Mouse (Mus musculus): ENCODE measurements around the gene Gdf15. TPM values are rescaled to one million over a fixed set of nuclear protein-coding genes. Genes with fewer than 3 reads are reported as not detected.

Gdf15 gene
- polyA plus RNA-seq, 1 experiment from 2014 or later: 1.4 TPM

DNA sequence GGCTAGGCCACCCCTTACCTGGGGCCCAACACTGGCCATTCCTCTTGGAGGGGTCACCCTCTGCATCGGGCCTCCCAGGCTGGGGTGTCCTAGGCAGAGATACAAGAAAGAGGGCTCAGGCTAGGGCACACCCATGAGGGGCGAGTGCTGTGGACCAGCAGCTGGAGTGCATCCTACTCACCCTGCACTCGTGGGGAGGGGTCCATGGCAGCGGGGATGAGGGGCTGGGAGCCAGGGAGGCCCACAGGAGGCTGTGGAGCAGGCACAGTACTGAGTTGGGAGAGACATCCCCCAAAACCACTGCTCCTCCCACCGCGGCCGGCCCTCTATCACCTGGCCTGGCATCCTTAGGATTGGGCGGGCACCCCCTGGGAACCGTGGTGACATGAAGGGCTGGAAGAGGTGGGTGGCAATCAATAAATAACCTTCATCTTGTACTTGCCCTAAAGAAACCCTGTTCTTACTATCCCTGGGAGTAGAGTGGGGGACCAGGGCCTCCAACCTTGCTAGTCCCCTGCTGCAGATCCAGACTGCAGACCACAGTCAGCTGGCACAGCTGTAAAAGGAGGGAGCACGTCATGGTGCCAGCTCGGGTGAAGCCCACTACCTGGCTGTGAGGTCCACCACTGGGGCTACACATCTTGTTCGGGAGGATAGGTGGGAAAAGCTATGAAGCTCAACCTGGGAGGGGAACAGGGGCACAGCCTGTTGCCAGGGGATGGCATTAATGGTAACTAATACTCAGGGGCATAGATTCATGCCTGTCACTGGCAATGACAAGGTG, 32.6 kb downstream of the Gdf15 start:
- Histone ChIP-seq H3K4me3 (replicated peaks) (no peak overlapping the region), H3K36me3 (peaks cover 18% of the 10 kb centered on the region), H3K4me1 (peaks cover 55% of the 10 kb centered on the region), H3K9ac (no peak overlapping the region), H3K9me3 (no peaks in the 10 kb centered on the region), H3K27me3 (replicated peaks) (no peaks in the 10 kb centered on the region), H3K27ac (no peak overlapping the region), H3K4me2 (no peak overlapping the region)
- ATAC-seq (ENCODE audit: insufficient read depth, low FRiP score, low read depth): no peak
- 76% methylated on average over 12 of the region's 12 CpGs for whole genome bisulfite sequencing

DNA sequence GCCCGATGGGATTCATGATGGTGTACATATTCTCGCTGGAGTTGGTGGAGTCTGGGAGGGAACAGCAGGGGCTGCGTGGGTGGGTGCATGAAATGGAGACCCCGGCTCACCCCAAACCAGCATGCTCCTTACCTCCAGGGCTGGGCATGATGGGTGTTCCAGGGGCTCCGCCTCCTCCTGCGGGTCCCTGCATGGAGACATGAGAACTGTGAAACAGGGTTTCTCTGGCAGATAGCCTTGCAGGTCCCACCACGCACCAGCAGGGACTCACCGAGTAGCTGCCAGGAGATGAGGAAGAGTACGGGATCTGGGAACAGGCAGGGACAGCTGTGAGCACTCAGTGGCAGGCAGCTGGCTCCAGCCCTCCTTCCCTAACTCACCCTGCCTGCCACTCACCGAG, 33.5 kb downstream of the Gdf15 start:
- no peak for ATAC-seq (ENCODE audit: insufficient read depth, low FRiP score, low read depth)
- peaks cover 58% of the 10 kb centered on the region for H3K4me1 ChIP-seq

DNA sequence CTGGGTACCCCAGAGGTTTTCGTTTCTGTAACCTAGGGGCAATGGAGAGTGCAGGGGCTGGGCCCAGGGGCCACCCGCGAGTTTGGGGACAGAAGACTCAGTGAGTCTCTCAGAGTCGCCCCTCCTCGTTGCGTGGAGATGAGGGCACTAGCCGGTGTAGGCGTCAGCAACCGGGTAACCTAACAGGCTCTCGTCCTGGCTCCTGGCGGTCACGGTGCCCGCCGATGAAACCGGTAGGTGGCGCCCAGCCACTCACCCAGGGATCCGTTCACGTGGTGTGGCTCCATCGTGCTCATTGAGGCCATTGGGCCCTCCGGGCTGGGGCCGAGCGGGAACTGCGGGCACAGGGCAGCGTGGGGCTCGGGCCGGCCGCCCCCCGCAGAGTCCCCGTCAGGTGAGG, 34.0 kb downstream of the Gdf15 start:
- Histone ChIP-seq H3K27me3 (replicated peaks) (no peaks in the 10 kb centered on the region), H3K4me1 (peaks cover 62% of the 10 kb centered on the region)
- WGBS: 11% methylated on average over 29 of the region's 29 CpGs

More for the DNA sequence above, 33.5 kb downstream of the Gdf15 start:
- H3K9ac ChIP-seq: no peak overlapping the region
- H3K27ac ChIP-seq: 0 out of 2 replicates have a peak overlapping the region, but pooled peaks have one; percentile 22
- H3K9me3 ChIP-seq: no peaks in the 10 kb centered on the region
- peaks cover 18% of the 10 kb centered on the region for H3K36me3 ChIP-seq
- H3K27me3 ChIP-seq (replicated peaks): no peaks in the 10 kb centered on the region
- peak overlapping the region; percentile 46 for H3K4me3 ChIP-seq (replicated peaks)
- peak overlapping the region; percentile 78 for H3K4me2 ChIP-seq
- WGBS: 24% methylated on average over 10 of the region's 10 CpGs

GRCm38 (mm10) chr8:70597417-70598272, 34.6 kb downstream of the Gdf15 start:
- H3K27me3 ChIP-seq (replicated peaks): no peaks in the 10 kb centered on the region
- WGBS: 20% methylated on average over 68 of the region's 68 CpGs
- H3K36me3 ChIP-seq: peaks cover 16% of the 10 kb centered on the region
- H3K9me3 ChIP-seq: no peaks in the 10 kb centered on the region
- H3K4me1 ChIP-seq: peaks cover 68% of the 10 kb centered on the region
- no peak overlapping the region for H3K27ac ChIP-seq
- H3K9ac ChIP-seq: peak overlapping the region; percentile 6; the same call in 1 of the 2 replicates
- peak overlapping the region; percentile 46 for H3K4me3 ChIP-seq (replicated peaks)
- ATAC-seq (ENCODE audit: insufficient read depth, low FRiP score, low read depth): no peak
- H3K4me2 ChIP-seq: peak overlapping the region; percentile 78

More for the DNA sequence above, 34.0 kb downstream of the Gdf15 start:
- H3K27ac ChIP-seq: 0 out of 2 replicates have a peak overlapping the region, but pooled peaks have one; percentile 9
- H3K9me3 ChIP-seq: no peaks in the 10 kb centered on the region
- peak overlapping the region; percentile 78 for H3K4me2 ChIP-seq
- peak overlapping the region; percentile 46 for H3K4me3 ChIP-seq (replicated peaks)
- peak overlapping the region; percentile 6; the same call in 1 of the 2 replicates for H3K9ac ChIP-seq
- ATAC-seq (ENCODE audit: insufficient read depth, low FRiP score, low read depth): 0 out of 2 replicates have a peak, but pooled peaks have one; percentile 8
- peaks cover 18% of the 10 kb centered on the region for H3K36me3 ChIP-seq

- H3K4me3 ChIP-seq (replicated peaks): no peak overlapping the region
- ATAC-seq (ENCODE audit: insufficient read depth, low FRiP score, low read depth): no peak
- H3K27me3 ChIP-seq (replicated peaks): no peaks in the 10 kb centered on the region
- H3K36me3 ChIP-seq: peaks cover 10% of the 10 kb centered on the region
- peaks cover 68% of the 10 kb centered on the region for H3K4me1 ChIP-seq
- H3K4me2 ChIP-seq: peak overlapping the region; percentile 78
- no peak overlapping the region for H3K9ac ChIP-seq
- H3K9me3 ChIP-seq: no peaks in the 10 kb centered on the region
- 84% methylated on average over 17 of the region's 17 CpGs for WGBS
- H3K27ac ChIP-seq: no peak overlapping the region
Observed at GRCm38 (mm10) chr8:70596775-70597416, 35.4 kb downstream of the Gdf15 start.

- no peak for ATAC-seq (ENCODE audit: insufficient read depth, low FRiP score, low read depth)
- WGBS: 95% methylated on average over 18 of the region's 18 CpGs
- Histone ChIP-seq H3K4me1 (peaks cover 65% of the 10 kb centered on the region), H3K4me3 (replicated peaks) (no peak overlapping the region), H3K27me3 (replicated peaks) (no peaks in the 10 kb centered on the region), H3K36me3 (peaks cover 14% of the 10 kb centered on the region), H3K9ac (no peak overlapping the region), H3K27ac (no peak overlapping the region), H3K4me2 (no peak overlapping the region), H3K9me3 (no peaks in the 10 kb centered on the region)
Observed at GRCm38 (mm10) chr8:70596216-70596615, 36.0 kb downstream of the Gdf15 start.

DNA sequence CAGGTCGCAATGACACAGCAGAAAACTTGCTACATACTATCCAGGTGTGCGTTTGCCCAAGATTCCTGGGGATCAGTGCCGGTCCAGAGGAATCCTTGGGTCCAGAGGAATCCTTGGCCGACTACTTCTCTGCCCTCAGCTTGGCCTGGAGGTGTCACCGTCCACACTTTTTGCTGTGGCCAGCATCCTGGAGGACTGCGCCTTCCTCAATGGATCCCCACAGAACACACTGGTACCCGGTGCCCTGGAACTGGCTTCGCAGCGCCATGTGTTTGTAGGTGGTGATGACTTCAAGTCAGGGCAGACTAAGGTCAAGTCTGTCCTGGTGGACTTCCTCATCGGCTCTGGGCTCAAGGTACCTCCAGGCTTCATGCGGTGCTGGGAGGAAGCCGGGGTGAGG, 36.4 kb downstream of the Gdf15 start:
- Histone ChIP-seq H3K4me2 (peak overlapping the region; percentile 99; the same call in 1 of the 2 replicates), H3K4me1 (peaks cover 61% of the 10 kb centered on the region), H3K9me3 (no peaks in the 10 kb centered on the region), H3K9ac (no peak overlapping the region), H3K27me3 (replicated peaks) (no peaks in the 10 kb centered on the region), H3K36me3 (peaks cover 14% of the 10 kb centered on the region), H3K4me3 (replicated peaks) (no peak overlapping the region), H3K27ac (no peak overlapping the region)
- ATAC-seq (ENCODE audit: insufficient read depth, low FRiP score, low read depth): no peak
- WGBS: 92% methylated on average over 12 of the region's 12 CpGs

- 0 out of 2 replicates have a peak, but pooled peaks have one; percentile 0 for ATAC-seq (ENCODE audit: insufficient read depth, low FRiP score, low read depth)
- Histone ChIP-seq H3K9me3 (no peaks in the 10 kb centered on the region), H3K4me3 (replicated peaks) (peak overlapping the region; percentile 65), H3K27me3 (replicated peaks) (no peaks in the 10 kb centered on the region), H3K4me2 (peak overlapping the region; percentile 99), H3K27ac (peak overlapping the region; percentile 81), H3K9ac (peak overlapping the region; percentile 52), H3K36me3 (peaks cover 14% of the 10 kb centered on the region), H3K4me1 (peaks cover 53% of the 10 kb centered on the region)
- 11% methylated on average over 72 of the region's 82 CpGs for WGBS
Observed at GRCm38 (mm10) chr8:70594621-70595564, 37.4 kb downstream of the Gdf15 start.

DNA sequence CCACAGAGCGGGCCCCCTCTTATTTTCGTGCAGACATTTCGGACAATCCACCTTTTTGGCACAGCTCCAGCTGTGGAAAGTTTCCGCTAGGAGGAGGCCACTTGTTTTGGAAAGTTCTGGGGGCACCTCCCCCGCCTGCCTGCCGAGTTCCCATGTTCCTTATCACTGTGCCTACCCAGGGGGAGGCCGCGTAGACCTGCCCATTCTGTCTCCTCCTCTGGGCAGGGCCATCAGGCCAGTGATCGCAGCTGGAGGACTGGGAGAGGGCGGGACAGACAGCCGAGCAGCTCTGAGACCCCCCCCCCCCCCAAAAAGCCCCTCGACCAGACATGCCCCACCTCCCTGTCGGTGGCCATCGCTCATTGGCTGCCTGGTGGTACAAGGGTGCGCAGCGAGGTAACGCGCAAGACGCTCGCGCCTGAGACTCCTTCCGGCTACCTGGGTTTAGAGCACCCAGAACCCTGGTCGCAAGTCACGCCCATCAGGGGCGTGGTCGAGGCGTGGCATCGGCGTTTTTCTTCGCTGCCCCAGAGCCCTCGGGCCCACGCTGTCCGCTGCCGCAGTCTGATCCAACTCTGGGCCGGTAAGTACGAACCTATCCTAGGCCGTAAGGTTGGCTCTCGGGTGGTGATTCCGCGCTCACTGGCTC, 38.2 kb downstream of the Gdf15 start, which contains the start of gene Isyna1:
TSS of gene Isyna1 (plus strand) at position 413 of the 649 bp plus-strand sequence.
- Histone ChIP-seq H3K4me1 (peaks cover 46% of the 10 kb centered on the region), H3K27me3 (replicated peaks) (no peaks in the 10 kb centered on the region), H3K4me3 (replicated peaks) (peak within 1 kb of the TSS; percentile 65), H3K36me3 (peaks cover 17% of the 10 kb centered on the region), H3K9me3 (no peaks in the 10 kb centered on the region), H3K9ac (peak within 1 kb of the TSS; percentile 52), H3K4me2 (peak within 1 kb of the TSS; percentile 99), H3K27ac (peak within 1 kb of the TSS; percentile 81)
- WGBS: 0% methylated on average over 39 of the region's 40 CpGs
- ATAC-seq (ENCODE audit: insufficient read depth, low FRiP score, low read depth): peak; percentile 89

GRCm38 (mm10) chr8:70593173-70593572, 39.1 kb downstream of the Gdf15 start:
- Histone ChIP-seq H3K9me3 (no peaks in the 10 kb centered on the region), H3K4me3 (replicated peaks) (peak overlapping the region; percentile 65; the same call in 1 of the 2 replicates), H3K27me3 (replicated peaks) (no peaks in the 10 kb centered on the region), H3K4me2 (peak overlapping the region; percentile 99), H3K36me3 (peaks cover 17% of the 10 kb centered on the region), H3K9ac (no peak overlapping the region), H3K4me1 (peaks cover 37% of the 10 kb centered on the region), H3K27ac (peak overlapping the region; percentile 81; the same call in 1 of the 2 replicates)
- WGBS: 45% methylated on average over 8 of the region's 8 CpGs
- ATAC-seq (ENCODE audit: insufficient read depth, low FRiP score, low read depth): no peak
